Mouse (Mus musculus): ENCODE data around the gene Camta1. TPM values are rescaled to one million over a fixed set of nuclear protein-coding genes. Genes with fewer than 3 reads are reported as not detected.

Gene Camta1
- polyA plus RNA-seq, 1 experiment from 2014 or later = 66.4 TPM

DNA sequence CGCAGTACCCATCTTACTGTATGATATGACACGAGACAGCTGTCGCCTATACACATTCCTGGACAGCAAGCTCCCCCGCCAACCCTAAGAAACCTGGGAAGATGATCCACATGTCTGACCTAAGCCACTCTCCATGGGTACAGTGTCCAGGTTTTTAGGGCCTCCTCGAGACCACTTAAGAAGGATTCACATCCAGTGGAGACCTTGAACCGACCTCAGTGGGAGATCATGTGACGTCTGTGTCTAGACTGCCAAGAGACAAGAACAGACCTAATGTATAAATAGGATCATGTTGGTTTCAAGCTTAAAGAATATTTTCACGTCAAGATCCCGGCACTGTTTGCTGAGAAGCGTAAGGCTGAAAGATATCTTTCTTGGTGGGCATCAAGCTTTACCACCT is 757.5 kb downstream of the Camta1 start:
- H3K27me3 ChIP-seq = peaks cover 28% of the 10 kb centered on the region
- H3K9me3 ChIP-seq = no peaks in the 10 kb centered on the region
- no peak overlapping the region for H3K27ac ChIP-seq
- peaks cover 14% of the 10 kb centered on the region for H3K4me1 ChIP-seq
- H3K9ac ChIP-seq = no peak overlapping the region
- ATAC-seq (ENCODE audit: insufficient number of reproducible peaks, low FRiP score, low TSS enrichment, low read depth) = no peak
- 84% methylated on average over 10 of the region's 10 CpGs for WGBS
- H3K36me3 ChIP-seq = no peaks in the 10 kb centered on the region
- no peak overlapping the region for H3K4me2 ChIP-seq
- H3K4me3 ChIP-seq = no peak overlapping the region

DNA sequence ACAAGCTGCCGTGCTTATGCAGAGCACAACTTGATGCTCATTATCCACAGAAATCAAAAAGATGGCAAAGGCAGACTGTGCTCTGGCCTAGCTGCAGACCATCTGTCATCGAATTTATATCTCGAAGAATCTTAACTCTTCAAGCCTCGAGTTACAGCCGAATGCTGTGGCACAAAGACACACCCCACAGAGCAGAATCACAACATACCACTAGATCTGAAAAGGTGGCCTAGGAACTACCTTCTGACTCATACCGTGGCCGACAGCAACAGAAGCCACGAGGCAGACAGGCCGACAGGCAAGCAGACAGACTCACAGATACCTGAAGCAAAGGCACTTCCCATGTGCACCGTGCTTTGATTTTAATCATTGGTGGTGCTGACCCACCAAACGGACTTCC is 758.0 kb downstream of the Camta1 start:
- Histone ChIP-seq H3K36me3 (no peaks in the 10 kb centered on the region), H3K27ac (no peak overlapping the region), H3K27me3 (peaks cover 24% of the 10 kb centered on the region), H3K4me1 (peaks cover 10% of the 10 kb centered on the region), H3K4me2 (no peak overlapping the region), H3K9me3 (no peaks in the 10 kb centered on the region), H3K9ac (no peak overlapping the region), H3K4me3 (no peak overlapping the region)
- 82% methylated on average over 11 of the region's 11 CpGs for WGBS
- no peak for ATAC-seq (ENCODE audit: insufficient number of reproducible peaks, low FRiP score, low TSS enrichment, low read depth)

DNA sequence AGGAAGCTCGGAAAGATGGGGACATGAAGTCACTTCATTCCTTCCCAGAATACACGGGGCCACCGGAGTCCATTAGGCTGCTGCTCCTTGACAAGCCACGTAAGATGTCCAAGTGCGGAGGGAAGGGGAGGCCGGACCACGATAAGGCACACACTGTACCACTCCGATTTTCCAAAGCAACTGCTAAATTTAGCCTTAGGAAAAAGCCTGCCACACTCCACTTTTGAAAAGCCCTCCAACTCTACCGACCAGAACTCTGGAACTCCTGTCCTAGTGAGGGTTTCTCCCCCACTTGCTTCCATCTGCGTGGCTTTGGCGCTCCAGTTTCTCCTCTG is 764.6 kb downstream of the Camta1 start:
- H3K9ac ChIP-seq = no peak overlapping the region
- H3K9me3 ChIP-seq = no peaks in the 10 kb centered on the region
- H3K4me2 ChIP-seq = no peak overlapping the region
- H3K4me1 ChIP-seq = no peaks in the 10 kb centered on the region
- no peaks in the 10 kb centered on the region for H3K36me3 ChIP-seq
- 83% methylated on average over 11 of the region's 11 CpGs for WGBS
- H3K4me3 ChIP-seq = no peak overlapping the region
- no peak for ATAC-seq (ENCODE audit: insufficient number of reproducible peaks, low FRiP score, low TSS enrichment, low read depth)
- no peak overlapping the region for H3K27ac ChIP-seq
- no peaks in the 10 kb centered on the region for H3K27me3 ChIP-seq

DNA sequence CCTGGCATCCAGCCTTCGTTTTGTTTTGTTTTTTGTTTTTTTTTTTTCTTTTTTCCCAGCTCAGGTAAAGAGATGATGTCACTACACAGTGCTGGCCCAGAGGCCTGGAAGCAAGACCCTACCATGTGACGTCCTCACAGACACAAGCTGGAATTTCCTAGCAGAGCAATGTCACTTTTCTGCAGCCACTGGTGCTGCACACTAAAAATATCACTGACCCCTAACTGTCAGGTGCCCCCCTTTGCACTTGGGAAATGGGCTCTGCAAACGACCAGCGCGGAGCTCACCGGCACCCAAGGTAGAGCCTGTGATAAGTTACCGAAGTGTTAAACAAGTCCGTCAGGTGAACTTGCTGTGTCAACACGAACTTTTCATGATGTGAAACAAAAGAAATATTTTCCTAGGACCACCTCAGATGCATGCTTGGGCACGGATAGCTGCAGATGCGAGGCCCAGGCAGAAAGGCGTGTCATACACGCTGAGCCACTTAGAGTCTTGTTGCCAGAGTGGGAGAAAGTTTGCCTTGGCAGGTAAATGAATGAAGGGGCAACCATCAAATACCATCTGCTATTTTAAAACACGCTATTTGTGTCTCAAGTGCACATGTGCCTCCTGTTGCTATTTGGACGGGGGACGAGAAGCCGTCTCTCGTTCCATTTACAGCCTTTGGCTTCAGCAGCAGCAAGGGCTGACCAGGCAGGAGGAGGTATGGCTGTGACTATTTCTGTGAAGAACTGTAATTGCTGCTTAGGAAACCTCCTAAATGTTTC is 765.2 kb downstream of the Camta1 start:
- H3K9ac ChIP-seq = no peak overlapping the region
- ATAC-seq (ENCODE audit: insufficient number of reproducible peaks, low FRiP score, low TSS enrichment, low read depth) = no peak
- H3K27me3 ChIP-seq = no peaks in the 10 kb centered on the region
- no peak overlapping the region for H3K4me3 ChIP-seq
- H3K36me3 ChIP-seq = no peaks in the 10 kb centered on the region
- no peaks in the 10 kb centered on the region for H3K9me3 ChIP-seq
- WGBS = 70% methylated on average over 18 of the region's 18 CpGs
- H3K27ac ChIP-seq = no peak overlapping the region
- H3K4me2 ChIP-seq = no peak overlapping the region
- H3K4me1 ChIP-seq = no peaks in the 10 kb centered on the region

DNA sequence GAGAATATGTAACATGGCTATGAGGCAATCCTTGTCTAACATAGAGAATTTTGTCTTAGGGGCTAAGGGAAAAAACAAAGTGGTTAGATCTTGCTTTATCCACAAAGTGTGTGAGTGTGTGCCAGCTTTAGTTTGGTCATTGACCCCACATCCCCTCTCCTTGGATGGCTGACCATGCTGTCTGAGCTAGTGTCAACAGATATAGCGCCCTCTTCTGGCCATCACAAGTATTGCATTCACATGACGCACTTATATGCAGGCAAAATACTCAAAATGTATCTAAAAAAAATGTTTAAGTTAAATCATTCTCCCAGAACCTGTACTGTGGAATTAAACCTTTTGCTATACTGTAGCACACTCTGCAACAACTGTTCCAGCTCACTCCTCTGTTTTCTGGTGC is 766.5 kb downstream of the Camta1 start:
- H3K4me2 ChIP-seq = no peak overlapping the region
- H3K9ac ChIP-seq = no peak overlapping the region
- H3K4me1 ChIP-seq = no peaks in the 10 kb centered on the region
- H3K36me3 ChIP-seq = no peaks in the 10 kb centered on the region
- no peak overlapping the region for H3K4me3 ChIP-seq
- H3K27ac ChIP-seq = no peak overlapping the region
- ATAC-seq (ENCODE audit: insufficient number of reproducible peaks, low FRiP score, low TSS enrichment, low read depth) = no peak
- H3K27me3 ChIP-seq = no peaks in the 10 kb centered on the region
- no peaks in the 10 kb centered on the region for H3K9me3 ChIP-seq
- WGBS = 35% methylated on average over 2 of the region's 2 CpGs

DNA sequence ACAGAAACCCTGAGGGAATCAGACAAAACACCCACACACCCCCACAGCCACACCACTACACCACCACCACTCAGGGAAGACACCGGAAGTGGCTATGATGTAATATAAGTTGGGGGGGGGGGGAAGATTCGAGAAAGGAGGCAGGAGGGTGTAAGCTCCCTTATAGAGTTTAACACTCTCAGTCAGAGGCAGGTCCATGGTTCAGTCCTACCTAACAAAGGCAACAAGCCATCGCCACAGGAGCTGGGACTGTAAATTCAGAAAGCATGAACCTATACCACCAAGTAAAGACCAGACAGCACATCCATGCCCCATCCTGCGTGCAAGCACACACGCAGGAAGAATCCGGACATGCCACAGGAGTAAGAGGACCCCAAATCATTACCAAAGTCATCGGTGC is 772.4 kb downstream of the Camta1 start, which contains the start of gene Gm13090:
TSS of gene Gm13090 (plus strand) at position 301 of the 400 bp plus-strand sequence.
- no peak within 1 kb of the TSS for H3K4me2 ChIP-seq
- H3K27ac ChIP-seq = no peak within 1 kb of the TSS
- no peak within 1 kb of the TSS for H3K4me3 ChIP-seq
- H3K4me1 ChIP-seq = no peaks in the 10 kb centered on the region
- no peaks in the 10 kb centered on the region for H3K27me3 ChIP-seq
- no peak for ATAC-seq (ENCODE audit: insufficient number of reproducible peaks, low FRiP score, low TSS enrichment, low read depth)
- 83% methylated on average over 7 of the region's 7 CpGs for WGBS
- no peaks in the 10 kb centered on the region for H3K9me3 ChIP-seq
- no peak within 1 kb of the TSS for H3K9ac ChIP-seq
- H3K36me3 ChIP-seq = peaks cover 4% of the 10 kb centered on the region; the same call in 1 of the 2 replicates

DNA sequence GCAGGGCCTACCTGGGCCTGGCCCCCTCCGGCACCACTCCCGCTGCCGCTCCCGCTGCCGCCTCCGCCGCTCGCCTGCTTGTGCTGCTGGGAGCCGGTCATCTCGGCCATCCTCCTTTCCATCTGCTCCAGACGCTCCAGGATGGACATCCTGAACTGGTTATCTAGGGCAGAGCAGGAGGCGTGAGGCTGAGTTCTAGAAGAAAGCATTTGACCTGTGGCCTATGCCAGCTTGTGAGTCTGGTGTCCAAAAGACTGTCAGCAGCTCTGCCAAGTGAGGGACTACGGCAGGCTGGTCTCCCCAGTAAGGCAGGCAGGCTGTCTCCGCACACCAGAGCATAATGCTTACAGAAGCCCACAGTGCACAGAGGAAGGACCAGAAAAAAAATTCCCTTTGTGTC is 772.9 kb downstream of the Camta1 start:
- H3K27ac ChIP-seq = no peak overlapping the region
- H3K9ac ChIP-seq = no peak overlapping the region
- H3K4me1 ChIP-seq = no peaks in the 10 kb centered on the region
- ATAC-seq (ENCODE audit: insufficient number of reproducible peaks, low FRiP score, low TSS enrichment, low read depth) = no peak
- no peak overlapping the region for H3K4me2 ChIP-seq
- H3K36me3 ChIP-seq = peaks cover 4% of the 10 kb centered on the region; the same call in 1 of the 2 replicates
- 87% methylated on average over 14 of the region's 14 CpGs for WGBS
- no peaks in the 10 kb centered on the region for H3K9me3 ChIP-seq
- H3K27me3 ChIP-seq = no peaks in the 10 kb centered on the region
- H3K4me3 ChIP-seq = no peak overlapping the region

DNA sequence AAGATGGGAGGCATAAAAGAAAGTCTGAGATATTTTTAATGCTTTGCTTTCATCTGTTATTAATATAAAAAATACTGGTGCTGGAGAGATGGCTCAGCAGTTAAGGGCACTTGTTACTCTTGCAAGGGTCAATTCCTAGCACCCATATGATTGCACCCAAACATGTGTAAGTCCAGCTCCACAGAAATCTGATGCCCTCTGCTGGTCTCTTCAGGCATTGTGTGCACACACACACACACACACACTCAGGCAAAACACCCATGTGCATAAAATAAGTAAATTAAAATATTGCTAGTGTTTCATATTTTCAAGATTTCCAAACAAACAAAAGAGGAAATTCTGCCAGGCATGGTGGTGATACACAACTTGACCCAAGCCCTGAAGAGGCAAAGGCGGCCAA is 774.3 kb downstream of the Camta1 start:
- 95% methylated on average over 1 of the region's 1 CpGs for WGBS
- no peak for ATAC-seq (ENCODE audit: insufficient number of reproducible peaks, low FRiP score, low TSS enrichment, low read depth)
- Histone ChIP-seq H3K9ac (no peak overlapping the region), H3K9me3 (no peaks in the 10 kb centered on the region), H3K27me3 (no peaks in the 10 kb centered on the region), H3K27ac (no peak overlapping the region), H3K36me3 (peaks cover 4% of the 10 kb centered on the region; the same call in 1 of the 2 replicates), H3K4me1 (no peaks in the 10 kb centered on the region), H3K4me2 (no peak overlapping the region), H3K4me3 (no peak overlapping the region)

DNA sequence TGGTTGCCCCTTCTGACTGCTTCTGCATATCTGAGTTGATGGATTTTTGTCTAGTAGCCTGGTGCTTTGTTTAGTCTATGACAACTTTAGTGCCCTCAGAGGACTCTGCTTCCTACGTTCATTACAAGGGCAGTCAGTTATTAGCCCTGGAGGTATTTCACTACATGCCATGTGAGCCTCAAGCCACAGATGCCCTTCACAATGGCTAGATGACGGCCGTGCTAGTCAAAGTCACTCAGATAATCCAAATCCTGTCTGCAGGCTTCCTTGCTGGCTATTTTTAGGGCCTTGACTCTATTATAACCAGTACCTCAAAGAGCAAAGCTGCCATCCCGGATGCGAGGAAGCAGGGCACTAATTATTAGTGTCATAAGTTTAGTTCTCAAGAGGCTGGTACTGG is 778.6 kb downstream of the Camta1 start:
- no peak overlapping the region for H3K4me2 ChIP-seq
- ATAC-seq (ENCODE audit: insufficient number of reproducible peaks, low FRiP score, low TSS enrichment, low read depth) = no peak
- H3K27ac ChIP-seq = no peak overlapping the region
- 68% methylated on average over 5 of the region's 5 CpGs for WGBS
- no peak overlapping the region for H3K4me3 ChIP-seq
- H3K36me3 ChIP-seq = peaks cover 4% of the 10 kb centered on the region; the same call in 1 of the 2 replicates
- H3K4me1 ChIP-seq = no peaks in the 10 kb centered on the region
- H3K9me3 ChIP-seq = no peaks in the 10 kb centered on the region
- H3K9ac ChIP-seq = no peak overlapping the region
- H3K27me3 ChIP-seq = no peaks in the 10 kb centered on the region

DNA sequence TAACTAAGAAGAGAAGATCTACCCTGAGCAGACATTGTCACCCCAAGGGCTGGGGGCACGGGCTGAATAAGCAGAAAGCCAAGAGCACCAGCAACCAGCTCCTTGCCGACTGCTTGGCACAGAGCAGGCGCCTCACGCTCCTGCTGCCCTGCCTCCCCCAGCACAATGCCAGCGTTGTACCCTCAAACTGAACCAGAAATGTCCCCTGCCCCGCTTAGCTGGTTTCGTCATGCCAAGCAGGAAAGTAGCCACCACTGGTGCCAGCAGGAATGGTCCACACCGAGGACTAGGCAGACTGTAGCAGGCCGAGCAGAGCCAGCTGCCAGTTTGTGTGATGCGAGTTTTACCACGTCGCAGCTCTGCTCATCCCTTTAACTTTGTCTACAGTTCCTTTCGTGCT is 779.7 kb downstream of the Camta1 start:
- no peaks in the 10 kb centered on the region for H3K4me1 ChIP-seq
- no peak overlapping the region for H3K9ac ChIP-seq
- H3K27ac ChIP-seq = no peak overlapping the region
- H3K4me3 ChIP-seq = no peak overlapping the region
- no peaks in the 10 kb centered on the region for H3K9me3 ChIP-seq
- H3K27me3 ChIP-seq = no peaks in the 10 kb centered on the region
- no peak overlapping the region for H3K4me2 ChIP-seq
- peaks cover 10% of the 10 kb centered on the region for H3K36me3 ChIP-seq
- no peak for ATAC-seq (ENCODE audit: insufficient number of reproducible peaks, low FRiP score, low TSS enrichment, low read depth)
- 91% methylated on average over 13 of the region's 13 CpGs for WGBS

DNA sequence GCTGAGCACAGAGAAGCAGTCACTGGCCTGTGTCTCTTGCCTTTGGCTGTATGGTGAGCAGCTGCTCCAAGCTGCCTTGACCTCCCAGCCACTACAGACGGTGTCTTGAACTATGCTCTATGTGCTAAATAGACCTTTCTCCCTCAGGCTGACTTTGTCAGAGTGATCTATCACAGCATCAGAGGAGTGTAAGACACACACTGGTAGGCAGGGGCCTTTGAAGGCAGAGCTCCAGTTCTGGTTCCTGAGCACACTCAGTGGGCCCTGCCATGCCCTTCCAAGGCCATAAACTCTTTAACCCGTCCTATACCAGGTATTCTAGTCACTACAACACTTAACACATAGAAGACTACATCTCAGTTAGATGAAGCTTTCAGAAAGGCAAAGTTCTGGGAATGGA is 780.3 kb downstream of the Camta1 start:
- ATAC-seq (ENCODE audit: insufficient number of reproducible peaks, low FRiP score, low TSS enrichment, low read depth) = no peak
- no peaks in the 10 kb centered on the region for H3K9me3 ChIP-seq
- WGBS = 50% methylated on average over 2 of the region's 2 CpGs
- H3K4me3 ChIP-seq = no peak overlapping the region
- peaks cover 10% of the 10 kb centered on the region for H3K36me3 ChIP-seq
- no peaks in the 10 kb centered on the region for H3K4me1 ChIP-seq
- no peak overlapping the region for H3K27ac ChIP-seq
- no peaks in the 10 kb centered on the region for H3K27me3 ChIP-seq
- H3K4me2 ChIP-seq = no peak overlapping the region
- no peak overlapping the region for H3K9ac ChIP-seq

DNA sequence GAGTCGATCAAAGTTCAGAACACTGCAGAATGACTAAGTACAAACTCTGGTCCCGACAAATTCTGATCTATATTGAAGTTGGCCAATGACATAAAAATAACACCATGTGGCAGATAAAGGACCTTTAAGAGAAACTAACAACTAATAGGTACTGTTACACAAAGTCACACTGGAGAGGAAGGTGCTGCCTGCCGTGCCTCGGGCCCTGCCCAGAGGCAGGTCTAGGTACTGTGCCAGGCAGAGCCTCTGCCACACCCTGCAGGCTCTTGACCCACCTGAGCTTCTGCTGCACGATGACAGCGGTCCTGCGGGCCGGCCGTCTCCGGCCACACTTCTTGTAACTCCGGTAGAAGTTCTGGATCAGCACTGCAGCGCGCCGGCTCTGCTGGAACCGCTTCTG is 786.9 kb downstream of the Camta1 start:
- Histone ChIP-seq H3K4me1 (no peaks in the 10 kb centered on the region), H3K36me3 (peaks cover 9% of the 10 kb centered on the region; the same call in 1 of the 2 replicates), H3K27ac (no peak overlapping the region), H3K4me3 (no peak overlapping the region), H3K9me3 (no peaks in the 10 kb centered on the region), H3K9ac (no peak overlapping the region), H3K4me2 (no peak overlapping the region), H3K27me3 (no peaks in the 10 kb centered on the region)
- 90% methylated on average over 15 of the region's 15 CpGs for WGBS
- no peak for ATAC-seq (ENCODE audit: insufficient number of reproducible peaks, low FRiP score, low TSS enrichment, low read depth)

All from limb, embryonic 15.5 days (tissue).